In the genomic region with DNA sequence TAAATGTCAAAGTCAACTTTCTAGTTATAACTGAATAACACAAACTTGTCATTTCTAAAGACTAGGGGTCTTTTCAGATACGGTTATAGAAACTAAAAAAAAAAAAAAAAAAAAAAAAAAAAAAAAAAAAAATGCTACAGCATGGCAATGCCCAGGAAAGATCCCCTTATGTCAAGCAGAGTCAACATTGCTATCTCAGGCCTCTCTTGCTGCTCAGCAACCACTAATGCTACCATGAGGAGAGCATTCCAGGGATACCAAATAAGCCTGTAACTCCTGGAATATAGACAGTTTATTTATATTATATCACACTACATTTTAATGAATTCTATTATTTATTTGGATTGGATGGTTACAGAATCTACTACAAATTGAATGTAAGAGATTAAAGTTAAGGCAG, we compare ENCODE assay signal across 26 mouse cellular contexts.
"Had no signal": no experiment of that assay in that cellular context is flagged by ENCODE, and none has a peak within 500 bp of the region (broad histone marks: within the 10 kb centered on the region; RNA-seq: fewer than 3 reads in every experiment).

No protein-coding gene starts in this region.

- H3K4me3 ChIP-seq: heart, adult 2 months; heart, embryonic 13.5 days; heart, embryonic 15.5 days; hindbrain, embryonic 13.5 days; hindbrain, embryonic 15.5 days; kidney, embryonic 15.5 days; limb, embryonic 13.5 days; limb, embryonic 15.5 days had no signal

- H3K9ac ChIP-seq: forebrain, postnatal 0 days; heart, embryonic 13.5 days; heart, embryonic 15.5 days; hindbrain, embryonic 13.5 days; hindbrain, embryonic 15.5 days; kidney, embryonic 15.5 days; limb, embryonic 13.5 days; limb, embryonic 15.5 days had no signal

- H3K4me1 ChIP-seq: heart, embryonic 13.5 days; heart, embryonic 15.5 days; hindbrain, embryonic 13.5 days; hindbrain, embryonic 15.5 days; kidney, embryonic 15.5 days; limb, embryonic 13.5 days; limb, embryonic 15.5 days had no signal

- DNase-seq: forebrain, postnatal 0 days; gastrocnemius, postnatal 14 days; gastrocnemius, postnatal 36 days; heart, adult 11 months; heart, adult 2 months; heart, postnatal 10 days; heart, postnatal 36 days; kidney, adult 11 months; kidney, adult 2 months; kidney, adult 9 months; kidney, postnatal 14 days; kidney, postnatal 36 days; layer of hippocampus, adult 9-11 months; layer of hippocampus, postnatal 36 days; left cerebral cortex, postnatal 4 days had no signal

- H3K9me3 ChIP-seq: heart, embryonic 13.5 days; heart, embryonic 15.5 days; hindbrain, embryonic 13.5 days; hindbrain, embryonic 15.5 days; kidney, embryonic 15.5 days; limb, embryonic 13.5 days; limb, embryonic 15.5 days had no signal

- H3K4me2 ChIP-seq: heart, embryonic 11.5 days; heart, embryonic 13.5 days; heart, embryonic 15.5 days; hindbrain, embryonic 13.5 days; hindbrain, embryonic 15.5 days; kidney, embryonic 15.5 days; limb, embryonic 13.5 days; limb, embryonic 15.5 days had no signal

- H3K27me3 ChIP-seq: heart, embryonic 13.5 days; heart, embryonic 15.5 days; hindbrain, embryonic 13.5 days; hindbrain, embryonic 15.5 days; kidney, embryonic 15.5 days; limb, embryonic 13.5 days; limb, embryonic 15.5 days had no signal

- ATAC-seq: forebrain, postnatal 0 days; hindbrain, postnatal 0 days; intestine, embryonic 16.5 days had no signal

- H3K27ac ChIP-seq: heart, adult 2 months; heart, embryonic 13.5 days; heart, embryonic 15.5 days; hindbrain, embryonic 13.5 days; hindbrain, embryonic 15.5 days; hindbrain, postnatal 0 days; kidney, embryonic 15.5 days; kidney, postnatal 0 days; limb, embryonic 13.5 days; limb, embryonic 15.5 days had no signal

- H3K36me3 ChIP-seq: heart, embryonic 13.5 days; heart, embryonic 15.5 days; hindbrain, embryonic 13.5 days; hindbrain, embryonic 15.5 days; kidney, embryonic 15.5 days; limb, embryonic 13.5 days; limb, embryonic 15.5 days had no signal
